Mouse (Mus musculus) cerebellum, adult 8-10 months (tissue): ENCODE results near the gene Slc29a4.

ENCODE experiments used
- DNase-seq: peaks from one replicate; pipeline ENCODE4 v3.0.0; 2022

The Slc29a4 gene

DNA sequence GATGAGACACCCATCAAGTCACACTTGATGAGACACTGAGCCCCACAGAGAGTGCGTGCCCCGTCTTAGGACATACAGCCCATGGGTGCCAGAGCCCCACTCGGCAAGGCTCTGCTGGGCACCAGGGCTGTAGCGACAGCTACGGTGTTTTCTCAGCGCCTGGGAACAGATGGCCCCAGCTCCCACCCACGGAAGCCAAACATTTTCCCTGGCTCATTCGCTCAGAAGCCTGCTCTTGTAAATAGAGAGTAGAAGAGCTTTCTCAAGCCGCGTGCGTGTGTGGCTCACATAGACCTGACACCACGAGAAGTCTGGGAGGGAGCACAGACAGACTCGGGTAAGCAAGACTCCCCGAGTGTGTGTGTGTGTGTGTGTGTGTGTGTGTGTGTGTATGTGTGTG lies at the start of gene Slc29a4:
Gene Slc29a4, plus strand, starts transcription at position 265 of the 400 bp plus-strand sequence.
- DNase-seq: peak; percentile 73

DNA sequence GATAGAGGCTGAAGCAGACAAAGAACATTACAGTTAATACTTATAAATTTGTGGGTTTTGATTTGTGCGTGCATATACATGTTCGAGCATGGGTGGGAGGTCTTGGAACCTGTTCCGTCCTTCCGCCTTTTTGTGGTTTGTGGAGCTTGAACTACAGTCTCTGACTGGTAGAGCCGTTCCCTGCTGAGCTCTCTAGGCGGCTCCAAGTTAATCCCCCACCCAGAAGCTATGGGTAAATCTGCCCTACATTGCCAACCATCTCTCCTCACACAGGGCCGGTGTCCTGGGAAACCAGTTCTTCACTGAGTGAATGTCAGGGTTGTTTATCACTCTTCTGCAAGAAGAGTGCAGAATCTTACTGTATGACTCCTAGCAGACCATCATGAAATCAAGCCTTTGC lies 44.1 kb upstream of the Slc29a4 start:
- no peak for DNase-seq

DNA sequence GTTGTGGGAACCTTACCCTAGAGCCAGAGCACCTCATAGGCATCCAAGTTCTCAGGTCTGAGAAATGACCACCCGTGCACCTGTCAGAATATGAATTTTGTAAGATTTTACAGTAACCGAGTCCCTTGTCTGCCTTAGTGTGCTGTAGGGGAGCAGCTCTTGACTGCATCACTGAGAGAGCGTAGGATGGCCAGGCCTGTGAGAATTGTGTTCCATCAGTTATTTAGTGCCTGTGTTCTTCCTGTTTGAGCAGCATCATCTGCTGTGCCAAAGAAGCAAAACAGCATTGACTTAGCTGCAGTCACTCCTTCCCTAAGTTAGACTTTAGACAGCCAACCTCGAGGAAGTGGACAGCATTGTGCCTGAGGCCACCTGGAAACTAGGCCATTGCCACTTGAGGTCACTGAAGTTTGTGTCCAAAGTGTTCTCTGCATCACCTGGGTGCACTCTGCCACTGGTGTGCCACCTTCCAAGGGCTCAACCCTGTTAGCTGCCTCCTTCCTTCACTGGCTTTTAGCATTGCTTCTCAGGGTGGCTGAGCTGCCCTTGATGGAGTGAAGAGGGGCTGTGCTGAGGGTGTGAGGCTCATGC lies 42.8 kb upstream of the Slc29a4 start:
- no peak for DNase-seq

DNA sequence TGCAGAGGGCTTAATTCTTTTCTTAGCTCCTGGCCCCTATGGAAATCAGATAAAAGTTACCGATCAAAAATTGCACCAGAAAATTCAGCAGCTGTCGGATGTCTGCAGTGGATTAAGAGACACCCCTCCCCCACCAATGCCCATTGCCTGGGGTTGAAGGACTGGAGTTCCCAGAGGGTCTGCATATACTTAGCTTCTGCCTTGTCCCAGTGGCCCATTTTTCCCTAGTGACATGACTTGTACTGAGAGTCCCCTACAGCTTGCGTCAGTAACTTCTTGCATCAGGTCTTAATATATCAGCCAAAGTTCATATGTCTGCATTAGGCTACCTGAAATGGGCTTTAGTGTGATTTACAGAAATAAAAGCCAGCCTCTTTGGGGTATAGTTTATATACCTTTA lies 41.9 kb upstream of the Slc29a4 start:
- DNase-seq: no peak

DNA sequence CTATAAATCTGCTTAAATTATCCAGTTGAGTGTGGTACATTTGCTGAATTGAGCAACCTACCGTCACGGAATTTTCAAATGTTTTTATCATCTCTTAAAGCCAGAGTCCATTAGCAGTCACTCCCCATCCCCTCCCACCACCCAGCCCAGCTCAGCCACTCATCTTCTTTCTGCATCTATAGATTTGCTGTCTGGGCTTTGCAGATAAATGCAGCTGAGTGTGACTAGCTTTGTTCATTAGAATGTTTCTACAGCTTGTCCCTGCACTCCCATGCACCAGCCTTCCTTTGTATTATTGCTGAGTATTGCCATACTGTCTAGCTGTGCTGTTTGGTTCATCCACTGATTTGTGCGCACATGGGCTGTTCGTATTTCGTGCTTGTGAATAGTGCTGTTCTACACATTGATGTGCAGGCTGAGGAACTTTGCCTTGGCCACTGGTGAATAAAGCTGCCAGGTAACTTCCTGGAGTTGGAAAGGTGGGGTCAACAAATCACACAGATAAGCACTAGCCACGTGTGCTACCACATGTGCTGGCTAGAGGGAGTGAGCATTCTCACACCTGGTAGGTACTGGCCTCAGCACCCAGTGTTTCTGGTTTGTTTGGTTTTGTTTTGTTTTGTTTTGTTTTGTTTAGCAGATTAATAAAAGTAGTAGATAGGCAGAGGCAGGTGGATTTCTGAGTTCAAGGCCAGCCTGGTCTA lies 41.4 kb upstream of the Slc29a4 start:
- DNase-seq: no peak

DNA sequence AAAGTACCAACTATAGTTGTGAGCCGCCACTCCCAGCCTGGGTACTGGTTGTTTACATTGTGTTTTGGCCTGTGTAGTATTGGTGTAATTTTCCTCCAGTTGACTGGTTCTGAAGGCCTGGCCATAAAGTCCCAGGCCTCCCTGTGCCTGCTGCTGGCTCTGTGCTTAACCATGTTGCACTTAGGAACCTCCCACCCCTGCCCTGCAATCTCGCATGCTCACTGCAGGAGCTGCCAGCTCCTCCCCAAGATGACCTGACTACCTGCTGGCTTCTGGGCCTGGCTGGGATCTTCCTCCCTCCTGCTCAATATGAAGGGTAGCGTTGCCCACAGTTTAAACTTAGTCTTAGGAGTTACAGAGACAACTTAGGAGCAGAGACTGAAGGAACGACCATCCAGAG lies 40.0 kb upstream of the Slc29a4 start:
- DNase-seq: no peak

DNA sequence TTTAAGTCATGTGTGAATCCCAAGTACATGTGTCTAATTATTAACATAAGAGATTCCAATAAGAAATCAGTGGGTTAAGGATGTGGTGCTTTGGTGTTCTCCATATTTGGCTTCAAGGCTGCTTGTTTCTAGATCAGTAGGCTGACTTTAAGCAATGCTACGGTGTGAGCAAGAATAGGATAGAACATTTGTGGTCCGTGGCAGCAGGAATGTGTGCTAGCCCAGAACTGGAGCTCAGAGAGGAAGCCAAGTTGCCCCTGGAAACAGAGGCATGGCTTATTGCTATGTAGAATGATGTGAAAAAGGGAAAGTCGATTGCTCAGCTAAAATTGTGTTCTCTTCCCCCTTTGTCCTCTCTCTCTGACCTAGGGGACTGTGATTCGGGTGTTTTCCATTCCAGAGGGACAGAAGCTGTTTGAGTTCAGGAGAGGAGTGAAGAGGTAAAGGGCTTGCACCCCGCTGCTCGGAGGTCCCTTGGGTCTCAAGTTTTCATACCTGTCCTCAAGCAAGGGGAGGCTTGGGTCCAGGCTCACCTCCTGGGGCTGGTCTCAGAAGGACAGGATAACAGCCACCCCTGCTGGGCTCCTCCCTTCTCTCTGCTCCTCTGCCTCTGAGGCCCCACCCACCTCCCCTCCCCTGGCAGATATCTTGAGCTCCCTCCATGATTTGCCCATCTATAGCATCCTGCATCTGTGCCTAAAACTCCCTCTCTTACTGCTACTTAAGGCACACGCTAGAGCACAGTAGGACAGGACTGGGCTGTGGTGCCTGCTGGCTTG lies 31.5 kb upstream of the Slc29a4 start:
- DNase-seq: no peak

DNA sequence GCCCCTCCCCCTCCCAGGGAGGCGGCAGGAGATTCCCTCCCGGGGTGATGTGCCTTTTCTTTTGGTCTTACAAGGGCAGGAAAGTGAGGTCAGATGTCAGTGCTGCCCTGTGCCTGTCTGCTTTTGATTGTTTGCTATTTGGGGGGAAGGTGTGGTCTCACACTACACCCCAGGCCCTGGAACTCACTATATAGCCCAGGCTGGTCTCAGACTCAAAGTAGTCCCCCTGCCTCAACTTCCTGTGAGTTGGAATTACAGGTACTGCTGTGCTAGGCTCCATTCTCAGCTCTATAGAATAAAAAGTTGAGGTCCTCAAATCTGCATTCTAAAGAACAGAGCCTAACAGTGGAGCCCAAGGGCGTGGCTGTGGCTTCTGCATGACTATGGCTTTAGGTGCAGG lies 24.4 kb upstream of the Slc29a4 start:
- no peak for DNase-seq

DNA sequence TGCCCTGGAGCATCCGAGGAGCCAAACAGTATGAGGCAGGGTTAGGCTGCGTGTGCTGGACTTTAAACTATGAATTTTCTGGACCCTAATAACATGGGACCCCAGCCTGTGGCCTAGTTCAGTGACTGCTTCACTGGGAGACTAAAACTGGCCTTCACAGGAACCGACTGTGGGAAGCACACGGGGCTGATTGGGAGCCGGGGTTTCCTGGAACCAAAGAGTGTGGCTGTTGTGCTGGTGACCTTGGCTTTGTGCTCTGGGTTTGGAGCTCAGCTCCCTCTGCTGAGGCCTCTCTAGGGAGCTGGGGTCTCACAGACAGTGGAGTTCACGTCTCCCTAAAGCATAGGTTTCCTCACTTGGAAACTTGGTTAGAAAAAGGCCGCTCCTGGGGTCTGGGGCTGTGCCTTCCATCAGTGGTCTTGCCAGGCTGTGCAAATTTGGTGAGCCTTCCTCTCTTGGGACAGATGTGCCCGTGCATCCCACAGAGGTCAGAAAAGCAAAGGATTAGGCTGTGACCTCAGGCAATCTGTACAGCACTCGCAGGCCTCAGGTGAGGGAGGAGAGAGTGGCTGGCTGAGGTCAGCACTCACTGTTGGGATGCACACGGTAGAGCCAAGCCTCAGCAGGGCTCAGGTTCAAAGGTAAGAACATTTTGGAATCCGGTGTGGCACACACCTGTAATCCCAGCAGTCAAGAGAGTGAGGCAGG lies 23.6 kb upstream of the Slc29a4 start:
- no peak for DNase-seq

DNA sequence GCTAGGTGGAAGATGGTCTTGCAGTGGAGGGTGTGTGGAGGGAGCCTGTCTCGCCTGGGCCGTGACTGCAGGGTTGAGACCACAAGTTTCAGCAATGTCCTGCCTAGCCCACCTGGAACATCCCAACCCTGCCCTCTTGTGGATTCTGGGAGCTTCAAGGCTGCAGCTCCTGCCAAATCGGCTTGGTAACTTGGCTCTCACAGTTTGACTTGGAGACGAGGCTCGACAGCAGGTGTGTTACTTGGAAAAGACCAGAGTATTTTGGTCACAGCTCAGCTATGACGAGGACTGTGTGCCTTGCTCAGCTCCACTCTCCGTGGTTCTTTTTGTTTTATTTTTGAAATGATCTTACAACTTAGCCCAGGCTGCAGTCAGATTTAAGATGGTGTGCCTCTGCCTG lies 22.6 kb upstream of the Slc29a4 start:
- peak; percentile 72 for DNase-seq

DNA sequence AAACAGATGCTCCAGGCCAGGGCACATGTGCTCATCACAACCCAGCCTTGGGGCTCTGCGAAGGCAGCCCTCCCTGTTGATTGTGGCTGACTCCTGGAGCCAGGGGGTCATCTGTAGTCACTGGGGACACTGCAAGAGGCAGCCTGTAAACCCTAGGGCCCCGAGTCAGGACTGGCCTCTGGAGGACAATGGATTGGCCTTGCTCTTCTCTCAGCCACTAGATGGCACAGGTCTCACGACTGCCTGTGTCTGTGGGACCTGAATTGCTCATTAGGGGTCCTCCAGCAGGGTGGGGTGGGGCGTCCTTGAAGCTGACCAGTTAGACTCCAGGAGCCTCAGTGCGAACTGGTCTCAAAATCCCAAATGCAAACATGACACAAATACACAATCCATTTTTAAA lies 19.2 kb upstream of the Slc29a4 start:
- DNase-seq: no peak

DNA sequence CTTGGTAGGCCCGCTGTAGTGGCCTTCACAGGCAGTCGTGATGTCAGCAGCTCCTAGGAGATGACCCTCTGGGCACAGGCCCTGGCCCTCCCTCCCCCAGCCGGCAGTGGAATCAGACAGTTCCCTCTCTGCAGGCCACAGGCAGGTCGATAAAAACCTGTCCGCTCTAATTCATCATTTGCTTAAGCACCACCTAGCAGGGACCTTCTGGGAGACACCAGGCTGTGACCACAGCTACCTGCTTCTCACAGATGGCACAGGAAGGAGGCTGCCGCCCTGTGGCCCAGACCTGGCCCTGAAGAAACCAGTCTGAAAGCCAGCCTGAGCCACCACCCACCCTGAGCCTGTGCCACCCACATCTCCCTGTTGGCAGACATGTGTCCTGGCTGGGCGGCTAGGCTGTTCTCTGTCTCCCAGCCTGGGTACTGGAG lies 14.2 kb upstream of the Slc29a4 start:
- DNase-seq: peak; percentile 69

DNA sequence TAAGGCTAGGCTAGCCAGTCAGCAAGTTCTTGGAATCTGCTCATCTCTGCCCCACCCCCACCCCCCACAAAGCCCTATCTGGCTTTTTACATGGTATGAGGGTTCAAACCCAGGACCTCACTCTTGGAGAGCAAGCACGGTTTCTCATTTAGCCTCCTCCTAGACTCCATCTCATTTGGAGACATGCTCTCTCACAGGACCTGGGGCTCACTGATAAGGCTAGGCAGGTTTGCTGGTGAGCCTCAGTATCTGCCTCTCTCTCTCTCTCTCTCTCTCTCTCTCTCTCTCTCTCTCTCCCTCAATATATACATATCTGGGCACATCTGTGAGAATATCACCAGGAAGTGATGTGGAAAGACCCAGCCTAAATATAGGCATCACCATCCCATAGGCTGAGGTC lies 13.2 kb upstream of the Slc29a4 start:
- DNase-seq: no peak

DNA sequence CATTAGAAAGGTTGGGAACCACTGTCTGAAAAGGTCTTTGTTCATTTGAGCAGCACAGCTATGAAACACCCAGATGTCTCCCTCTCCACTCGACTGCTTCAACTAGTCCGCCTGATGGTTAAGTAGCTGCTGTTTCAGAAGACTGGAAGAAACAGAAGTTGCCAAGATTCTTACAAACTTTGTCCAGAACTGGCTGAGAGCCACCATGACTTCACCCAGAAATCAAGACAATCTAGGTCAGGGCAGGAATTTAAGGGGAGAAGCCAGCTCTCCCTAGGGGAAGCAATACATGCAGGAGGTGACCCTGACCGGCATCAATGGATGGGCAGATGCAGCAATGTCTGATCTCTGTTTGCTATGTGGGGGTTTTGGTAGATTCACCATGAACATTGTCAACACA lies 10.4 kb upstream of the Slc29a4 start:
- no peak for DNase-seq

DNA sequence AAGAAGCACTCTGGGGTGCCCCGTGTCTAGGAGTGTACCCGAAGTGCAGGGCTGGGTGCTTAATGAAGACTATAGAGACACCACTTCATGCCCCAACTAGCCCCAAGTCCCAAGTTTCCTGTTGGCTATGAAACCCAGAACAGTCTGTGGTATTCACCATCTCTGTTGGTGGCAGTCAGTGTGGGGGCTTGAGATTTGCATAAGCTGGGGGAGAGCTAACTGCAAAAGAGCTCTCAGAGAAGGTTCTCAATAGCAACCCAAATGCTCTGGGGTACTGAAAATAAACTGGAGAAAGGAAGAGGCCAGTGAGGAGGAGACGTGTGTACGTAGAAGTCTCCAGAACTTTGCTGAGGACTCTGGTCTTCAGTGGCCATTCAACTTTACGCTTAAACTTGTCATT lies 9.8 kb upstream of the Slc29a4 start:
- DNase-seq: no peak

DNA sequence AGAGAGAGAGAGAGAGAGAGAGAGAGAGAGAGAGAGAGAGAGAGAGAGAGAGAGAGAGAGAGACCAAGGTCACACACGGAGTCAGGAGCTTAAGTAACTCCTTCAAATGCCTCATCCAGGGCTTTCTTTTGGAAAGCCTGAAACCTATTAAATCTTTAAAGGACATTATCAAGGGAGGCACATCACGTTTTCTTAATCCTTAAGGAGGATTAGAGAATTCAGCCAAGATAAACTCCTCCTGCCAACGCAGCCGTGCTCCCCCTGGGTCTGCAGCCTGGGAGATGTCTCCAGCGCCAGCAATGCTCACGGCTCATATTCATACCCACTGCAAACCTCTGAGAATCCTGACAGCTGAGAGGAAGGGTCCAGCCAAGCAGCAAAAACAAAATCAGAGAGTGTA lies 3.4 kb upstream of the Slc29a4 start:
- no peak for DNase-seq

DNA sequence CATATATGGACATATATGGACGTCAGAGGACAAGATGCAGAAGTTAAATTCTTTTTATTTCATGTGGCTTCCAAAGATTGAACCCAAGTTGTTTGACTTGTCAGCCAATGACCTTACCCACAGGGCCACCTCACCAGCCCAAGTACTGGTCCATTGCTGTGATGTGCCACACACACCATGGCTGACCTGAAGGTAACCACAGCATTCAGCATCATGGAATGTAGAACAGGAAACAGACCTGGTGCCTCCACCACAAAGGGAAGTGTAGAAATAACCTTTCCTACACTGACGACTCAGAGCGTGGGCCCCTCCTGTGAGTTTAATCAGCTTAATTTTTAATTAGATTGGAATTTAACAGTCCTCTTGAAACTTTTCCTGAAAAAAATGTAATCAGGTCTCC lies 2.0 kb upstream of the Slc29a4 start:
- no peak for DNase-seq

DNA sequence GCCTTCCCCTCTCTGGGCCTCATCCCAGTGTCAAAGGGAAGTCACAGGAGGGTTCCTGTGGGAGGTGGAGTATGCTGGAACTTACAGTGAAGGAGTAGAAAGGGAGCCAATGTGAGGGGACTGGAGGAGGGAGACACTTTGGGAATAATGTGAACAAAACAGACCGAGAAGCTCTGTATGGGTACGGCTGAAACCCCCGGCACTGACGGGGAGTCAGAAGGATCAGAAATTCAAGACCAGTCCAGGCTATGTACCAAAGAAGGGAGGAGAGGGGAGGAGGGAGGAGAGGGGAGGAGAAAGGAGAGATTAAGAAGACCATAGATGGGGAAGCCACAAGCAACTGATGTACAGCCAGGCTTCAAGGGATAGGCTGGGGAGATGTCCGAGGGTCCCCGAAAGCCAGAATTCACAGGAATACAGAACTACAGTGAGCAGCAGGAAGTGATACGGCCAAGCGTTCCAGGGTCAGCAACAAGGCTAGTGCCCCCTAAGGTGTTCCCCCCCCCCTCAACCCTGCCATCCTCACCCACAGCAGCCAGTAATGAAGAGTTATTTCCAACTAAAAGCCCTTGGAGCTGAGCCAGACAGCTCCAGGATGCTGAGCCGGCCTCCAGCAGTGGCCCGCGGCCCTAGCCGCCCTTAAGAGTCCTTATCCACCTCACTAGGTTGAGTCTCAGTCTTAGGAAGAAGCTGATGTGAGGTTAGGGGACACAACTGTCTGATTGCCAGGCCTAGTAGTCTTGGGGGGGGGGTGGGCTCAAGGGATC lies 842 bp downstream of the Slc29a4 start:
- peak; percentile 55 for DNase-seq

DNA sequence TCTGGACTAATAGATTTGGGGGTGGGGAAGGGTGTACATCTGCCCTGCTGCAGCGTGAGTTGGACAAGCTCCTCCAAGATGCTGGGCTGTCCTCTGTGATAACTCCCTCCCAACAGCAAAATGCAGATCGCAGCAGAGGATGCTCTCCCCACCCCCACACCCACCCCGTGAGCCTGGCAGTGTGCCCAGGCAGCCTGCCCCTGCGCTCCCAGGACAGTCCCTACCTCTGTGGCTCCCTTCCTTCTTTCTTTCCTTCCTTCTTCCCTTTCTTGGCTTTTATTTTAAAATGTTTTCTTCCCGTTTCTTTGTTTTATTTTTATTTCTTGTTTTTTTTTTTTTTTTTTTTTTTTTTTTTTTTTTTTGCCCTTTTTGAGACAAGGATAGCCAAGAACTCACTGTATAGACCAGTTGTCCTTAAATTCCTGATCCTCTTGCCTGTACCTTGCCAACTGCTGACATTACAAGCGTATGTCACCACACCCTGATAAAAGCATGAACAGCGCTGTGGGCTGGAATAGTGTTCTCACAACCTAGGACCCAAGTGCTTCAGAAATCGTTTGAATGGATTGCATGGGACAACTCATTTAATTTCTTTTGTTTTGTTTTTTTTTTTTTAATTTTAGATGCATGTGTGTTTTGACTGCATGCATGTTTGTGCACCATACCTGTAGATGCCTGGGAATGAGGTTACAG lies 1.6 kb downstream of the Slc29a4 start:
- no peak for DNase-seq

DNA sequence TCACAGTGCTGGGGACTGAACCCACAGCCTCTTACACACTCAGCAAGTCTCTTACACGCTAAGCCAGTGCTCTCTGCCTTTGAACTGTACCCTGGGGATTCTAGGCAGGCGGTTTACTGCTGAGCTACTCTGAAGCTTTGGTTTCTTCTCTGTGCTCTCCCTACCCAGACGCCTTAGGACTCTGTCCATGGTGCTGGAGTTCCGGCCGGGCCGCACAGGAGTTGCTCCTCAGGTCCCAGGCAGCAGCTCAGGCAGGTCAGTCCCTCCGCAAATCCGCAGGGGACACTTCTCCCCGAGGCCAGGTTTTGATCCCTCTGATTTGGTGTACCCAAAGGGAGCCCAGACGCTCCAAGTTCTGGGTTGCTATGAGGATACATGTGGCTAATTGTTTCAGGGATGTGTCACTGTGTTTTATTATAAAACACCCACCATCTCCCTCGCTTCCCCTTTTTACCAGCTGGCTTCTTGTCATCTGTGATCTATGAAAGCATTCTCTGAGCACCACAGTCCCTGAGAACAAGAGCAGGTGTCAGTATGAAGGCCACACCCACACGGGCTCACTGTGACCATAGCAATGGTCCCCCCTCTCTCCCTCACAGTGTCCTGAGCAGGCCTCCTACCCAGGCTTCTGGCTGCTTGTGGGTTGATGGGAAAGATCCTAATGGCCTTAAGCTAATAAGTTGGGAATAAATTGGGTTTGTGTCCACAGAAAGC lies 2.5 kb downstream of the Slc29a4 start:
- no peak for DNase-seq

DNA sequence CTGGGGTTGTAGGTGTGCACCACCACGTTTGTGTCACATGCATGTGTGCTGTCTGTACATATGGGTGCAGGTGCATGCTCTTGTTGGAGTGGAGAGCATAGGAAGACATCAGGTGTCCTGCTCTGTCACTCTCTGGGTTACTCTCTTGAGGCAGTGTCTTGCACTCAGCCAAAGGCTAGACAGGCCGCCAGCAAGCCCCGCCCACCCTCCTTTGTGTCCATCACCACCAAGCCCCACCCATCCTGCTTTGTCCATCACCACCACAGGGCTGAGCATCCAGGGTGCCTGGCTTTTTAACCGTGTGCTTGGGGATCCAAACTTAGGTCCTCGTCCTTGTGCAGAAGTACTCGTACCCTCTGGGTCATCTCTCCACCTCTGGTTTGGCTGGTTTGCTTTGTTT lies 3.9 kb downstream of the Slc29a4 start:
- no peak for DNase-seq

DNA sequence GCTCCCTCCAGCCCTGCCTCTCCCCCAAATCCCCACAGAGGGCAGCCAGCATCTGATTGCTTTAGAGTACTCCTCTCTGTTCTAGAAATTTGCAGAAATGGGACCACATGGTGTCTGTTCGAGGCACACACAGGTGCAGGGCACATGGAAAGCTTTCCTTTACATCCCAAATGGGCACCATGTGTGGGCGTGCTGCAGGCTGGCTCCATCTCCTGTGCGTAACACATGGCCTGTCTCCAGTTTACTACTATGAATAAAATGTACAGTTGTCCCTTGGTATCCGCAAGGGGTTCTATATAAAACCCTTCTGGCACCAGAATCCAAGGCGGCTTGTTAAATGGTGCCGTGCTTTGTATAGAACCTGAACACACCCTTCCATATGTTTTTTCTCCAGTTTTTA lies 4.6 kb downstream of the Slc29a4 start:
- DNase-seq: no peak
